Mouse (Mus musculus): ENCODE measurements around the gene Eln.

Eln gene

DNA sequence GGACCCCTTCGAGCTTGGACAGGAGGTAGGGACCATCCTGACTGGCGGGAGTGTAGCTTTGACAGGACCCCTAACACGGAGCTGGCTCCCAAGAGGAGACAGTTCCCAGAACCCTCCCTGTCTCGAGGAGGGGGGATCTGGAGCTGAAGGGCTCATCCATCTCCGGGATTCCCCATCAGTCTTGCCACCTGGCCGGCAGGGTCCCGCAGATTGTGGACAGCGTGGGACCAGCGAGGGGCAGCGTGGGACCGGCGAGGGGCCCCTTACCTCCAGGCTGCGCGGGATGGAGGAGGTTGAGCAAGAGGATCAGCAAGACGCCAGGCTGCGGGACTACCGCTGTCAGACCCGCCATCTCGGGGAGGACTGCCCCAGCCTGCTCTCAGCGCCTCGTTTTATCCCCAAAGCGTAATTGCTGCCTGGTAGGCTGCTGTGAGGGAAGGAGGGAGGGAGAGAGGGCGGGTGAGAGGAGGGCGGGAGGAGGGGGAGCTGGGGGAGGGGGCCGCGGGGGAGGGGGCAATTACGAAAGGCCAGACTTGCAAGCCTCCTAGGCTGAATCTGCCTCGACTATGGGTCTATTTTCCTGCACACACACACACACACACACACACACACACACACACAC is at the start of gene Eln:
TSS of gene Eln (minus strand) at position 434 of the 622 bp plus-strand sequence.
- peak; percentile 14 for DNase-seq (ENCODE audit: low read depth, low spot score)

- no peak for DNase-seq (ENCODE audit: low read depth, low spot score)
These were observed 43.2 kb upstream of the Eln start for GRCm38 (mm10) chr5:134790080-134790995.

DNA sequence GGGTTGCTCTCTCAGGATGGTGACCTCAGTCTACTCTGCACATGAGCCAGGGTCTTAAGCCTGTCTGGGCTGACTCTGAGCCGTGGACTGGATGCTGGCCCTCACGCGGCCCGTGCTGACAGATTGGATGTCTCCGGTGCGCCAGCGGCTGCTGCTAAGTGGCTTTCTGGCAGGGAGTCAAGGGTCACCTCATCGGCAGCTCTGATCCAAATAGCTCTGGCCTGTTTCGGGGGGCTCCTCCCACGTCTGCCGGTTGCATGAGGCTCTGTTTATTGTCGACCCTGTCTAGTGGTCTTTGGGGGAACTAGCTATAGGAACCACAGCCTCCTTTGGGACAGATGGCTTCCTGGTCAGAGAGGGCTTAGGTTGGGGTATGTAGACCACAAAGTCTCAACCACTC is 41.1 kb upstream of the Eln start:
- no peak for DNase-seq (ENCODE audit: low read depth, low spot score)

DNA sequence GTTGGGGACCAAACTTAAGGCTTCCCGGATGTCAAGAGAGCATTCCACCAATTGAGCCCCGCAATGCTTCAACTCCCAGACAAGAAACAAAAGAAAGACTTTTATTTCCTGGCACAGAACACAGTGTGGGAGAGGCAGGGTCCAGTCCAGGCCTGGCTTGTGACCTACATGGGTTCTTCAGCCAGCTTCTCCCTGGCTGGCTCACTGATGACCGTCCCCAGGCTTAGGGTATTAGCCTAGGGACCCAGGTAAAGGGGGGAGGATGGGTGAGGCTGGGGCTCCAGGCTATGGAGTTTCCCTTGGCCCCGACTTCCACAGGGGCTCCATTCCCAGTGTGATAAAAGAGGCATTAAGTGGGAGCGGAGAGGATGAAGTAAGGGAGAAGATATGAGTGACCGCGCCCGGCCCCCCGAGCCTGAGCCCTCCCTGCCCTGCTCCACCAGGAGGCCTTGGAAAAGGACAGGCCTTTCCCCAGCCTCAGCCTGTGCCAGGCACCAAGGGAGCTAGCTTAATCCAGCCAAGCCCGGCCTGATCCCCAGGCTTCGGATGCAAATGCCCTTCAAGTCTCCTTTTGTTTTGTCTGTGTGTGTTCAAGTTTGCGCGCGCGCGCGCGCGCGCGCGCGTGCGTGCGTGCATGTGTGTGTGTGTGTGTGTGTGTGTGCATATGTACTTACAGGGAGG is 38.7 kb upstream of the Eln start:
- DNase-seq (ENCODE audit: low read depth, low spot score) = peak; percentile 65

GRCm38 (mm10) chr5:134783794-134784193 is 36.7 kb upstream of the Eln start:
- DNase-seq (ENCODE audit: low read depth, low spot score) = peak; percentile 55

- DNase-seq (ENCODE audit: low read depth, low spot score) = peak; percentile 34
These were observed 33.8 kb upstream of the Eln start for GRCm38 (mm10) chr5:134780963-134781362.

- DNase-seq (ENCODE audit: low read depth, low spot score) = no peak
These were observed 33.0 kb upstream of the Eln start for GRCm38 (mm10) chr5:134780146-134780545.

DNA sequence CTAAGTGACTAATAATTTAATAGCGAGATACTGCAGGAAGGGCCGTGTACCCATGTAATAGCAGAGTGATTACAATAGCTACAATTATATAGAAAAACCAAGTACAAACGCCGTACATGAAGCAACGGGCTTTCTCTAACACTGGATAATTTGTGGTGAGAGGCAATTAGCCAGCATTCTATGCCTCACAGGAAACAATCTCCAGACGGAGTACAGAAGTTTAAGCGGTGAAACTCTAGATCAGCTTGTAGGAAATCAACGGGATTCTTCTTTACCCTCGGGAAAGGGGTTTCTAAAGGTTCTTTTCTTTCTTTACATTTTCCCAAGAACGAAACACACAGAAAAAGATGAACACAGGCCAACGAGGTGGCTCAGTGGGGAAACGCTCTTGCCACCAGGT is 29.4 kb upstream of the Eln start:
- no peak for DNase-seq (ENCODE audit: low read depth, low spot score)

DNA sequence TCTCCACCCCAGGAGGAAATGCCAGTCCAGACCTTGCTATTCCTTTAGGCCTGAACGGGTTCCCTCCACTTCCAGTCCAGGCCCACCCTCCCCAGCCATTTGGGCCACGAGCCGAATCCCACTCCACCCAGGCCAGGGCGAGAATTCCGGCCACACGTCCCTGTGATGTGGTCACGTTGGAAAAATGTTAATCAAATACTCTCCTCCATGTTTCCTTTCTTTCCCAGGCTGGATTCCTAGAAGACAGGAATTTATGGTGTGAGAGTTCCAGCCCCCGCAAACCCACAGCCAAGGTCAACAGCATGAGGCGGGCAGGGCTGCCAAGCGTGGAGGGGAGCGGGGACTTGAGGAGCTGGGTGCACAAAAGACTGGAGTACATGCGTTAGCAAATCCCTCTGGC is 25.4 kb upstream of the Eln start:
- no peak for DNase-seq (ENCODE audit: low read depth, low spot score)

GRCm38 (mm10) chr5:134771750-134772149 is 24.6 kb upstream of the Eln start:
- no peak for DNase-seq (ENCODE audit: low read depth, low spot score)

- no peak for DNase-seq (ENCODE audit: low read depth, low spot score)
These were observed 22.1 kb upstream of the Eln start for GRCm38 (mm10) chr5:134769181-134769580.

DNA sequence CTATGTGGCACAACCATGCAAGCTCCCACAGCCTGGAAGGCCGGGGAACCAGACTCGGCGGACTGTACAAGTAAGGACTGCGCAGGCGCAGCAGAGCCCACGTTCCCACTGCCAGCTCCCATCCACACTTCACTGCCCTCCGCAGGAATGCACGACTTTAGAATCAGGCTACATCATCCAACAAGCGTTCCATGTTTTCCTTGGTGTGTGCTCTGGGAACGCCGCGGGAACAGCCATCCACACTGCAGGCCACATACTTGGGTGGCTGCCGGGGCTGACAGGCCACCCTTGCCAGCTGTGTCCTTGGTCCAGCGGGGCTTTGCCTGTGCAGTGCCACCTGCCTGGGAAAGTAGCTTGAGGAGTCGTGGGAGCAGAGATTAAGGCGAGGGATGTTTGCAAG is 18.3 kb upstream of the Eln start:
- peak; percentile 49 for DNase-seq (ENCODE audit: low read depth, low spot score)

GRCm38 (mm10) chr5:134763326-134763725 is 16.2 kb upstream of the Eln start:
- no peak for DNase-seq (ENCODE audit: low read depth, low spot score)

- DNase-seq (ENCODE audit: low read depth, low spot score) = no peak
These were observed 14.4 kb upstream of the Eln start for GRCm38 (mm10) chr5:134761409-134762124.

DNA sequence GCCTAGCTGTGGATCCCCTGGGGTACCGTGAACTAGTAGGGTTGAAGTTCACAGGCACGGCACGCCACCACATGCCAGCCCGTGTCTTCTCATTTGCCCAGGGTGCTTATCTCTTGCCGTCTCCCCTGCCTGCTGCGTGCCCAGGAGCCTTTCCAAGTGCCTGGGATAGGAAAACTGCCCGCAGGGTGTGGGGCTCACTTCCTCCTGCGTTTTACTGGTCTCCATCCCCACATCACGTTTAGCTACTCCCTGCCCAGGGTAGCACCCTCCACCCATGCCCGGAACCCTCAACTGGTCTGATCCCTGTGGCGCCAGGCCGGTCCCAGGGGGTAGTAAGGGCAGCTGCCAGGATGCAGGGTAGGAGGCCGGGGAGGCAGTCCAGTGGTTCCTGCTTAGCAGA is 8.9 kb upstream of the Eln start:
- no peak for DNase-seq (ENCODE audit: low read depth, low spot score)

DNA sequence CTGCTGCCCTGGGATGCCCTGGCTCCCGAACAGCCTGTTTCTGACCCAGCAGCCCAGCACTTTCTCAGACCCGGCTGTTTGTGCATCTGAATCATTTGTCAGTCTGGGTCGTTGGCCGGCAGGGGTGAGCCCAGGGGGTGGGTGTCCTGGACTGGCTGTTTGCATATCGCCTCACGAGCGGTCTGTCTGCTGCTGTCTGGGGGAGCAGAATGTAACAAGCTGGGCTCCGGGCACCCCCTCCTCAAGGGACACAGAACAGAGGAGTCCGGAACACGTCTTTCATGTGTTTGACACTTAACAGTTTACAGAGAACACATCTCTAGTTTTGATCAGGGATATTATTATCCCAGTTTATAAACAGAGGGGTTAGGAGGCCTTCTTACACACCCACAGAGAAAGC is 7.0 kb upstream of the Eln start:
- no peak for DNase-seq (ENCODE audit: low read depth, low spot score)

- no peak for DNase-seq (ENCODE audit: low read depth, low spot score)
These were observed 3.3 kb upstream of the Eln start for GRCm38 (mm10) chr5:134750469-134750868.

DNA sequence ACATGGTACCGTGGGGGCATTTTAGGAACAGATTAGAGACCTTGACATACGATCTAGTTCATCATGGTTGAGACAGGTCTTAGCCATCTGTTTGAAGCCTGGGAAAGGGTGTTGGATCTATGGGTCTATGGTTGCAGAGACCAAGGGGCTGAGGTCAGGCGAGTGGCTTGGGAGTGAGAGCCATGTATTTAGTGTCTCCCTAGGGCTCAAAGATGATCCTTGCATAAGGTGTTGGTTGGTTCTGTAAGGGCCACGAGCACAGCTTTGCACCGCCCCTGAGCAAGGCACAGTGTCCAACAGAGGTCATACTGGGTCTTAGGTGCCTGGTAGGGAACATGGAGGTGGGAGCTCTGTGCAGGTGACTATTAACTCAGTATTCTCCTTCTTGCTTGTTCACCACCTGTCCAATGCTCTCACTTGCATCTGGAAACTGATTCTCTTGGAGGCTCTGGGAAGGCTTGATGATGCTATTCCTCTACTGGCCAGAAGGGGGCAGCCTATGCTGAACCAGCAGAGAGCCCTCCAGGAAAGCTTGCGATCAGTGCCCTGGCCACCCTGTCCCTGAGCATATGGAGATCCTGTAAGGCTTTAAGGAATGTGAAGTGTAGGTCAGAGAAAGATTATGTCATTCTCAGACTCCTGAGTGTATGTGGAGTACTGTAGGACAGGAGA is 960 bp upstream of the Eln start:
- peak; percentile 72 for DNase-seq (ENCODE audit: low read depth, low spot score)

- DNase-seq (ENCODE audit: low read depth, low spot score) = no peak
These were observed 380 bp upstream of the Eln start for GRCm38 (mm10) chr5:134747512-134747893.

DNA sequence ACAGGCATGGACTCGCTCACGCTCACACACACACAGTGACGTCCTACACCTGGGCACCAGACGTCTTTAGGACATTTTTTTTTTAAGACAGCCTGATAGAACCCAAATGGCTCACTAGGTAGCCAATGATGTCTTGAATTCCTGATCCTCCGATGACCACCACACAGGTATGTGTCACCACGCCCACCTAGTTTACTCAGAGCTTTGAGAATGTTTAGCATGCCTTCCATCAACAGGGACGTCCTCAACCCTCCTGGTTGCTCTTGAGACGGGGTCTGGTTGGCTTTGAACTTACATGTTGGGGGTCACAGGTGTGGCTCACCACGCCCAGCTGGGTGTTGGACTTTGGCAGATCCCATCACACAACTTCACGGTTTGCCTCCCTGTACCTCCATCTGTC is 922 bp downstream of the Eln start:
- no peak for DNase-seq (ENCODE audit: low read depth, low spot score)

GRCm38 (mm10) chr5:134745801-134746200 is 1.3 kb downstream of the Eln start:
- DNase-seq (ENCODE audit: low read depth, low spot score) = no peak
